Mouse (Mus musculus) small intestine, adult 2 months (tissue): ENCODE measurements around the gene Trim47.

Source experiments
- CTCF ChIP-seq: fragments of 200-500 bp; IDR thresholded peaks from 2 replicates; pipeline ENCODE4 v1.5.1; 2012; ENCODE audit warnings: low read depth, mild to moderate bottlenecking, control low read depth, inconsistent platforms, low read length, moderate library complexity, mixed read lengths; ENCODE audit not compliant: insufficient replicate concordance, insufficient read length; ENCODE audit errors: extremely low read depth
- POLR2A ChIP-seq: fragments of 200-500 bp; IDR thresholded peaks from 2 replicates; pipeline ENCODE4 v1.6.1; 2012; ENCODE audit warnings: low read depth, mild to moderate bottlenecking, control low read depth, inconsistent platforms, low read length, moderate library complexity

- peak; percentile 81 for TF ChIP-seq CTCF
- TF ChIP-seq POLR2A: peak; percentile 10; the same call in 1 of the 2 replicates
These were observed 39.5 kb downstream of the Trim47 start for GRCm38 (mm10) chr11:116087194-116088130.
